Mouse (Mus musculus): ENCODE results near the gene Shprh. TPM values are rescaled to one million over a fixed set of nuclear protein-coding genes. Genes with fewer than 3 reads are reported as not detected.
"Not testable (repeated sequence)": the region's sequence is repeated elsewhere in the genome, so short reads cannot be mapped to it uniquely, and the experiment has no call there.

Shprh gene
- total RNA-seq (2021) = 10 to 100 TPM; 12.4 to 17.2 TPM

- peak; percentile 99 for DNase-seq
- intact Hi-C loops (cut with DNase I) = loop anchor here (1.0 kb wide), 1 partner anchor 133 kb away; no protein-coding TSS in a partner anchor
Observed at GRCm38 (mm10) chr10:11148884-11149741, at the start of gene Shprh. Gene Shprh, plus strand, starts transcription at chr10:11149427.

GRCm38 (mm10) chr10:11121781-11122180 lies 27.4 kb upstream of the Shprh start:
- intact Hi-C loops (cut with DNase I) = no loop called here
- DNase-seq = no peak

- DNase-seq = no peak
- intact Hi-C loops (cut with DNase I) = no loop called here
Observed at GRCm38 (mm10) chr10:11145580-11145979, 3.6 kb upstream of the Shprh start.

DNA sequence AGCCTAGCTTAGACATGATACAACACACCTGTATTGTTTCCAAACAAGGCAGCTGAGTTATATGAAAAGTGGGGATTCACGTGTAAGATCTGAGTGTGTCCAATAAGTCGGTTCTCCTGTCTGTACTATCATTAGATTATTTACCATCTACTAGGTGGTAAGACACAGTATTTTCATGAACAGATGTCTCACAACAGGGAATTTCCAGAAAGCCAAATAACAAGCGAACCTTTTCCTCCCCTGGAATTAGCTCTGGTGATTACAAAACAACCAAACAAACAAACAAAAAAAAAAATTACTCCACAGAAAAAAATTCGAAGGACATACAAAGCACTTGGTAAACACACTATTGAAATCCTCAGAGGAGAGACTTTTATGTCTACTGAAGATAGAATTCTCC lies 781 bp upstream of the Shprh start:
- DNase-seq = no peak
- intact Hi-C loops (cut with DNase I) = no loop called here

DNA sequence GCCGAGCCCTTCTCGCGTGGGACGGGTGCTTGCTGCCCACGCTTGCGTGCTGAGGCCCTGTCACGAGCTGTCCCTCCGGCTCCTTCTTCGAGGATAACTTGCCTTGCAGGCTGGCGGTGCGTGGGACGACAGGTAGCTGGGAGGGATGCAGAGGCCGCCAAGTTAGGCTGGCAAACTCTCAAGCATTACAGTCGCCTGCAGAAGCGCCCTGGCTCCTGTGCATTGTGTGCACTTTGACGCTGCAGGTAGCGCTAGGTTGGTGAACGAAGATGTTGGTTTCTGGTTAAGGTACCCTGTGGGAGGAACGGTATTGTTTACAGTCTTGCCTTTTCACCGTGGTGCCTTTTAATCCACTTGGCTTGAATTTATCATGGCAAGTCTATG lies 507 bp downstream of the Shprh start:
- intact Hi-C loops (cut with DNase I) = loop anchor here (1.0 to 5.0 kb wide), 2 partner anchors 133 to 592 kb away; partner anchors contain the start of gene Rab32
- no peak for DNase-seq

GRCm38 (mm10) chr10:11151644-11152043 lies 2.4 kb downstream of the Shprh start:
- no peak for DNase-seq
- intact Hi-C loops (cut with DNase I) = loop anchor here (5.0 kb wide), 1 partner anchor 594 kb away; the partner anchor contains the start of gene Rab32

DNA sequence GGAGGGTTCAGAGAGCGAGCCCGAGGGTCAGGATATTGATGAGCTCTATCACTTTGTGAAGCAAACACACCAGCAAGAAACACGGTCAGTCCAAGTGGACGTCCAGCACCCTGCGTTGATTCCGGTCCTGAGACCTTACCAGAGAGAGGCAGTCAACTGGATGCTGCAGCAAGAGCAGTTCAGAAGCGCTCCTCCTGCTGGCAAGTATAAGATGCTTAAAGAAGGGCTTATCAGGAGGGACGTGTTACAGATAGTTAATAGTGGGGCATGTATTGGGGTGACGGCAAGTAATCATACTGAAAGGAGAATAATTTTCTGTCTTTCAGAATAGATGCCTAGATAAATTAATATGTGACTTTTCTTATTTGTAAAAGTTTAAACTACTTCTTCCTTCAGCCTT lies 7.8 kb downstream of the Shprh start:
- no peak for DNase-seq
- intact Hi-C loops (cut with DNase I) = no loop called here

GRCm38 (mm10) chr10:11164537-11164936 lies 15.3 kb downstream of the Shprh start:
- no peak for DNase-seq
- intact Hi-C loops (cut with DNase I) = no loop called here

DNA sequence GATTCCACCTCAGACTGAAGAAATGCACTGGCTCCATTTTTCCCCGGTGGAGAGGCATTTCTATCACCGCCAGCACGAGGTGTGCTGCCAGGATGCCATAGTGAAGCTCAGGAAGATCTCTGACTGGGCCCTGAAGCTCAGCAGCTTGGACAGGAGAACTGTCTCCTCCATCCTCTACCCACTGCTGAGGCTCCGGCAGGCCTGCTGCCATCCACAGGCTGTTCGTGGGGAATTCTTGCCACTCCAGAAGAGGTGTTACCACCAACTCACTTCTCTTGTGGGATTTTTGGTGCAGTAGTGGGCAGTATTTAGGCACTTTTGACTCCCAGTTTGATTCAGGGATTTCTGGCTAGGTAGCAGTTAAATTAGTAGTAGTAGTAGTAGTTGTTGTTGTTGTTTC lies 21.0 kb downstream of the Shprh start:
- no peak for DNase-seq
- intact Hi-C loops (cut with DNase I) = loop anchor here (5.0 kb wide), 1 partner anchor 763 kb away; no protein-coding TSS in a partner anchor

DNA sequence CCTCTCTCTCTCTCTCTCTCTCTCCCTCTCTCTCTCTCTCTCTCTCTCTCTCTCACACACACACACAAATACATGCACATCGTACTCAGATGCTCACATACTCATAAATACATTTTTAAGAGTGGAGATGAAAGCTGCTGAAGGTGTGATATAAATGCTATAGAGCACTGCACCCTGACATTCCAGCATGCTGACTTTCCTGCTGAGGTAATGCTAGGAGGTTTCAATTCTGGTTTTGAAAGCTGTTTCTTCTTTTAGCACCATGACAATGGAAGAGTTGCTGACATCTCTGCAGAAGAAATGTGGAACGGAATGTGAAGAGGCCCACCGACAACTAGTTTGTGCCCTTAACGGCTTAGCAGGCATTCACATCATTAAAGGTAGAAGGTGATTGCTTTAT lies 22.4 kb downstream of the Shprh start:
- DNase-seq = no peak
- intact Hi-C loops (cut with DNase I) = loop anchor here (5.0 kb wide), 1 partner anchor 764 kb away; no protein-coding TSS in a partner anchor

DNA sequence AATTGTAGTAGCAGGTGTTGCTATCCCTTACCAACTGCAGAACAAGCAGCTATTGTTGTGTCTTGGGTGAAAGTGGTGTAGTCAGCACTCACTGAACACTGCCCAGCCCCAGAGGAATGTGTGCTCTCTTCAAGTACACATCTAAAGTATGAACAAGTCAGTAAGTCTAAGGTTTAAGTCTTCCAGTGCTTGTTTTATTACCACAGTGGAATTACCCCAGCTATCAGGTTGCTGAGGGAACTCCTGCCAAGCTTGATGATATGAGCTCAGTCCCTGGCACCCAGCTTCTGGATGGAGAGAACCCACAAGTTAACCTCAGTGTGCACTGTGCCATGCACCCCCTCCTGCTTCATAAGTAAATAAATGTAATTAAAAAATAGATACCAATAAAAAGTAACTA lies 23.3 kb downstream of the Shprh start:
- DNase-seq = peak; percentile 37 to 43
- intact Hi-C loops (cut with DNase I) = loop anchor here (5.0 kb wide), 1 partner anchor 765 kb away; no protein-coding TSS in a partner anchor

DNA sequence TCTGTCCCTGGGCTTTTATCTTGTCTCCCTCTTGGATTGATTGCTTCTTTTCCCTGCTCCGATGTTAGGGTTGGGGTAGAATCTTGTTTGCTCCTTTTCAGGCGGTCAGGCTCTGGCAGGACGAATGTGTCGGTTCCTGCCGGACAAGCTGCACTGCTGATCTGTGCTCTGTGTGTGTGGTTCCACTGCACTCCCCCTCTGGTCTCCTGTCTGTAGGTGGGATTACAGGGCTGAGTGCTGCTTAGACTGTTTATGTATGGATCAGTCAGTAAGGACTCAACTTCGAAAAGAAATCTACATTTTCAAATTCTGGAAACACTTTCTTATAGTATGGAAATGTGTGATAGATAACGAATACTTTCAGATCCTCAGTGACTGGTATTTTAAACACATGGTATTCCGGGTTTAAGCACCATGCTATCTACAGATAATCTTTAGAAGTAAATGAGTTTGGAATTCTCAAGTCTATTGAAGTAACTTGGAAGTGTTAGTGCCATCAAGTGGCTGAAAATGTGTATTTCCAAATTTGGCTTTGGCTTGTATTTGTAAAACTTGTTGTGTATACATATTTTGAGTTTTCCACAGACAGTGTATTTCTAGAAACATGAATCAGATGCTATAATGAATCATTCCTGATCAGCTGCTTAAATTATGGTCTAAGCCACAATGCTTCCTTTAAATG lies 26.7 kb downstream of the Shprh start:
- intact Hi-C loops (cut with DNase I) = loop anchor here (5.0 kb wide), 1 partner anchor 819 kb away; no protein-coding TSS in a partner anchor
- no peak for DNase-seq

- intact Hi-C loops (cut with DNase I) = no loop called here
Observed at GRCm38 (mm10) chr10:11180077-11180476, 30.9 kb downstream of the Shprh start.

DNA sequence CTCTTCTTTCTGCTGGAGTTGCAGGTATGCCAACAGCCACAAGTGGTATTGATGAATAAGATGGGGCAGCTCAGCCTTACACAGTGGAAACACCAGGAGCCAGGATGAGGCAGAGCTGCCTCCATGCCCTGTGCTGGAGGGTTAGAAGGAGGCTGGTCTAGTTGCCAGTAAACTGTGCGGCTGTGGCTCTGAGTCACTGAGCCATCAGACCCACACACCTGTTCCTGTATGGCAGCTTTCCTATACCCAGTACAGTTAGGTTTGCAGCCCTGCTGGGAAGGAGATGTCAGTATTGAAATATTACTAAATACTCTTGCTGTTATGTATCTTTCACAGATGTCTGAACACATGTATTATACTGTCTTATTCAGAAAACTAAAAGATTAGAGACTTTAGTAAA lies 48.1 kb downstream of the Shprh start:
- intact Hi-C loops (cut with DNase I) = no loop called here

More at GRCm38 (mm10) chr10:11180077-11180476, 30.9 kb downstream of the Shprh start:
- no peak for DNase-seq

GRCm38 (mm10) chr10:11198346-11198745 lies 49.1 kb downstream of the Shprh start:
- peak; percentile 51 to 62 for DNase-seq
- intact Hi-C loops (cut with DNase I) = no loop called here

More for the DNA sequence above, 48.1 kb downstream of the Shprh start:
- no peak for DNase-seq

DNA sequence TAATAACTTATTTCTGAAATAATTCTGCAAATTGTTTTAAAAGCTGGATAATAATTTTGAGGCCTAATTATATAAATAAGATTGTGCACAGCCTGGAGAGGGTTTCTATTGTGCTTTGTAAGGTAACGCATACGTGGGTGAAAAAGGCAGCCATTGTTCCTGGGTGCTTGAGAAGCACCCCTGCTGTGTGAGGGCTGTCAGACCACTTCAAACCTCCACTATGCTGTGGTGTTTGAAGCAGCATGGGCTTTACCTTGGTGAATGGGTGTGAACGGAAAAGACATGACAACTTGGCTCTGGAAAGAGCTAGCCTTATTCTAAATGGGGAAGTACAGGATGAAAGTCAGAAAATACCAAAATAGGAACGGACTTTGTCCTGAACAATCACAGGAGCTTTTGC lies 50.8 kb downstream of the Shprh start:
- no peak for DNase-seq
- intact Hi-C loops (cut with DNase I) = no loop called here

DNA sequence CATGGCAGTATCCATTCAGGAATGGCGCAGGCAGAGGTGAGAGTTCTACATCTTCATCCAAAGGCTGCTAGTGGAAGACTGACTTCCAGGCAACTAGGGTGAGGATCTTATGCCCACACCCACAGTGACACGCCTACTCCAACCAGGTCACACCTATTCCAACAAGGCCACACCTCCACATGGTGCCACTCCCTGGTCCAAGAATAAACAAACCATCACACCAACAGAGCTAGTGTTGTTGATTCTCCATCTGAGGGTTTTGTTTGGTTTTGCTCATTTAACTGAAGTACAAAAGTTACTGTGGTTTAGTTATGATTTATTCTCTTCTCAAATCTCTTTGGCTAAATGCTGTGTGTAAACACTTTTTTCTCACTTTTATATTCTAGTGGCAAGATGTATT lies 56.7 kb downstream of the Shprh start:
- DNase-seq; intact Hi-C loops (cut with DNase I): not testable (repeated sequence)

DNA sequence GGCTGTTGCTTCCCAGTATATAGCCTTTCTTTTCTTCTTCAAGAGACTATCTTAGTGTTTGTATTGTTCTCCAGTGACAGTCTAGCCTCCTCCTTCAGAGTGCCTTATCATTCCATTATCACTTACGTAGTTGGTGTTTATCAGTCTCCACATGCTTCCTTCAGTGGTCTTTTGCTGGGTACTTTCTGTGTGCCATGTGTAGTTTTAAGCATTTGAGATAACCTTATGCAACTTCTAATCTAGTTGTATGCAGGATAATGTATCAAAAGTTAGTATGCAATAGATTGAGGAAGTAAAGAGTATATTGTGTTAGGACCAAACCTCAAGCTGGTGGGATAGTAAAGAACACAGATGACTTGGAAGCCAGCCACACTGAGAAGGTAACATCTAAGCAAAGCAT lies 59.4 kb downstream of the Shprh start:
- intact Hi-C loops (cut with DNase I) = no loop called here

DNA sequence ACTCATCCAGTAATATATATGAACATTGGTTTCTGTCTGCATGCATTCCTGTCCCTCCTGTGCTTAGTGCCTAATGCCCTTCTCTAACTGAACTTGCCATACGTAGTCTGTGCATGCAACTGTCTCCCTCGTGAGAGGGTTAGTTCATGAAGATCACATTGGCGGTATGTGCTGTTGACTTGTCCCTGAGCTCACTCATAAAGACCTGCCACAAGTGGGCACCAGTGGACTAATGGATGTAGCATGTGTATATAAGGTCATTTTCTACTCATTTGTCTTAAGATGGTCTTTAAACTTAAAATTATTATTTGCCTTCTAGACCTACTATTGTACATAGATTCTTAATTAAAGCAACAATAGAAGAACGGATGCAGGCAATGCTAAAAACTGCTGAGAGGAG lies 62.8 kb downstream of the Shprh start:
- intact Hi-C loops (cut with DNase I) = loop anchor here (5.0 kb wide), 2 partner anchors 70 to 130 kb away; partner anchors contain the start of genes Epm2a and Fbxo30
- peak; percentile 21 to 31 for DNase-seq

More for the DNA sequence above, 59.4 kb downstream of the Shprh start:
- DNase-seq = no peak

DNA sequence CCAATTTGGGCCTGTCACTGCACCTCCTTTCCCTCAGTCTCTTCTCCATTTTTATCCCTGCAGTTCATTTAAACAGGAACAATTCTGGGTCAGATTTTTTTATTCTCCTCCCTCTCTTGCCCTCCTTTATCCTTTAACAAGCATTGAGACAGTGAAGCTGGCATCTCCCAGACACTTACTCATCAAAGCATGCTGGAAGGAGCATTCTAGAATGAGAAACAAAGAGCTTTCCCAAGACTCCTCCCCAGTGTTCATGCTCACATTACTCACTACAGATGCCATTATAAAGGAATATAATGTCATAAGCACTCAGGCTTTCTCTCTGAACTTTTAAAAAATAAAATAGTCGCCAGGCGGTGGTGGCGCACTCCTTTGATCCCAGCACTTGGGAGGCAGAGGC lies 77.2 kb downstream of the Shprh start:
- intact Hi-C loops (cut with DNase I) = no loop called here
- DNase-seq = no peak

GRCm38 (mm10) chr10:11229545-11230178 lies 80.4 kb downstream of the Shprh start:
- no peak for DNase-seq
- intact Hi-C loops (cut with DNase I) = no loop called here

Data from heart, postnatal 10 days (tissue).